Mouse (Mus musculus): ENCODE results near the gene Ebf1. TPM values are rescaled to one million over a fixed set of nuclear protein-coding genes. Genes with fewer than 3 reads are reported as not detected.

Ebf1 gene
- polyA plus RNA-seq, 1 experiment from 2014 or later: 5.0 TPM

GRCm38 (mm10) chr11:44577911-44578310 lies 39.2 kb upstream of the Ebf1 start:
- H3K9me3 ChIP-seq (ENCODE audit: low read length): no peaks in the 10 kb centered on the region
- no peaks in the 10 kb centered on the region for H3K27me3 ChIP-seq (ENCODE audit: insufficient read depth, low read length)
- H3K4me2 ChIP-seq (ENCODE audit: low read depth, low read length): no peak overlapping the region
- ATAC-seq (peak; percentile 19; the same call in 1 of the 2 replicates), DNase-seq (no peak)
- no peak overlapping the region for H3K9ac ChIP-seq (replicated peaks)
- H3K4me1 ChIP-seq (ENCODE audit: insufficient read depth): no peaks in the 10 kb centered on the region
- WGBS (ENCODE audit: insufficient replicate concordance): 67% methylated on average over 9 of the region's 9 CpGs
- H3K27ac ChIP-seq (ENCODE audit: low read depth): no peak overlapping the region
- no peaks in the 10 kb centered on the region for H3K36me3 ChIP-seq (replicated peaks; ENCODE audit: insufficient read depth, low read length)
- no peak for TF ChIP-seq CTCF (IDR thresholded peaks at IDR 0.05; ENCODE audit: low read depth)
- TF ChIP-seq EP300 (IDR thresholded peaks at IDR 0.05; ENCODE audit: low read depth): no peak
- no peak overlapping the region for H3K4me3 ChIP-seq (ENCODE audit: low read depth, low read length)

GRCm38 (mm10) chr11:44581277-44581683 lies 35.8 kb upstream of the Ebf1 start:
- Histone ChIP-seq H3K36me3 (replicated peaks; ENCODE audit: insufficient read depth, low read length) (no peaks in the 10 kb centered on the region), H3K27me3 (ENCODE audit: insufficient read depth, low read length) (no peaks in the 10 kb centered on the region), H3K4me1 (ENCODE audit: insufficient read depth) (no peaks in the 10 kb centered on the region), H3K9ac (replicated peaks) (no peak overlapping the region), H3K9me3 (ENCODE audit: low read length) (no peaks in the 10 kb centered on the region), H3K27ac (ENCODE audit: low read depth) (no peak overlapping the region), H3K4me2 (ENCODE audit: low read depth, low read length) (peak overlapping the region; percentile 29), H3K4me3 (ENCODE audit: low read depth, low read length) (no peak overlapping the region)
- 12% methylated on average over 11 of the region's 11 CpGs for WGBS (ENCODE audit: insufficient replicate concordance)
- peak; percentile 74 for TF ChIP-seq CTCF (IDR thresholded peaks at IDR 0.05; ENCODE audit: low read depth)
- no peak for TF ChIP-seq EP300 (IDR thresholded peaks at IDR 0.05; ENCODE audit: low read depth)
- DNase-seq: peak; percentile 58
- ATAC-seq: peak; percentile 47; the same call in 1 of the 2 replicates

GRCm38 (mm10) chr11:44586047-44586696 lies 30.9 kb upstream of the Ebf1 start:
- H3K27me3 ChIP-seq (ENCODE audit: insufficient read depth, low read length): no peaks in the 10 kb centered on the region
- 17% methylated on average over 3 of the region's 3 CpGs for WGBS (ENCODE audit: insufficient replicate concordance)
- H3K9me3 ChIP-seq (ENCODE audit: low read length): no peaks in the 10 kb centered on the region
- H3K36me3 ChIP-seq (replicated peaks; ENCODE audit: insufficient read depth, low read length): no peaks in the 10 kb centered on the region
- H3K27ac ChIP-seq (ENCODE audit: low read depth): no peak overlapping the region
- DNase-seq: peak; percentile 51
- TF ChIP-seq CTCF (IDR thresholded peaks at IDR 0.05; ENCODE audit: low read depth) (peak; percentile 95), EP300 (IDR thresholded peaks at IDR 0.05; ENCODE audit: low read depth) (no peak)
- no peak overlapping the region for H3K4me3 ChIP-seq (ENCODE audit: low read depth, low read length)
- H3K4me2 ChIP-seq (ENCODE audit: low read depth, low read length): no peak overlapping the region
- H3K4me1 ChIP-seq (ENCODE audit: insufficient read depth): no peaks in the 10 kb centered on the region
- H3K9ac ChIP-seq (replicated peaks): no peak overlapping the region
- ATAC-seq: no peak

DNA sequence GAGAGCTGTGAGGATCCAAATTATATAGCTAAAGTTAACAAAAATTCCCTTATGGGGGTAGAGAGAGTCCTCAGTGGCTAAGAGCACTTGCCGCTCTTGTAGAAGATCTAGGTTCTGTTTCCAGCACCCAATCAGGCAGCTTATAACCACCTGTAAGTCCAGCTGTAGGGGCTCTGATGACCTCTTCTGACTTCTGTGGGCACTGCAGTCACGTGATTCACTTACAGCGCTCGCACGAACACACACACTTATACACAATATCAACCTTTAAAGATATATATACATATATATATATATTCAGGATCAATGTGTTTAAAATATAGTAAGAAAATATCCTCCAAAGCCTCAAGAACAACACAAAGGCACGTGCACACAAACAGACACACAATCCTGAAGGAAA lies 24.1 kb upstream of the Ebf1 start:
- ATAC-seq (no peak), DNase-seq (no peak)
- WGBS (ENCODE audit: insufficient replicate concordance): 82% methylated on average over 6 of the region's 6 CpGs
- no peak overlapping the region for H3K27ac ChIP-seq (ENCODE audit: low read depth)
- no peak overlapping the region for H3K4me3 ChIP-seq (ENCODE audit: low read depth, low read length)
- no peaks in the 10 kb centered on the region for H3K36me3 ChIP-seq (replicated peaks; ENCODE audit: insufficient read depth, low read length)
- no peaks in the 10 kb centered on the region for H3K4me1 ChIP-seq (ENCODE audit: insufficient read depth)
- no peaks in the 10 kb centered on the region for H3K9me3 ChIP-seq (ENCODE audit: low read length)
- H3K9ac ChIP-seq (replicated peaks): no peak overlapping the region
- TF ChIP-seq EP300 (IDR thresholded peaks at IDR 0.05; ENCODE audit: low read depth): no peak
- no peak for TF ChIP-seq CTCF (IDR thresholded peaks at IDR 0.05; ENCODE audit: low read depth)
- H3K4me2 ChIP-seq (ENCODE audit: low read depth, low read length): no peak overlapping the region
- no peaks in the 10 kb centered on the region for H3K27me3 ChIP-seq (ENCODE audit: insufficient read depth, low read length)

GRCm38 (mm10) chr11:44594768-44595167 lies 22.3 kb upstream of the Ebf1 start:
- Histone ChIP-seq H3K27ac (ENCODE audit: low read depth) (no peak overlapping the region), H3K4me3 (ENCODE audit: low read depth, low read length) (no peak overlapping the region), H3K9ac (replicated peaks) (no peak overlapping the region), H3K36me3 (replicated peaks; ENCODE audit: insufficient read depth, low read length) (no peaks in the 10 kb centered on the region), H3K4me1 (ENCODE audit: insufficient read depth) (no peaks in the 10 kb centered on the region), H3K4me2 (ENCODE audit: low read depth, low read length) (no peak overlapping the region), H3K9me3 (ENCODE audit: low read length) (no peaks in the 10 kb centered on the region), H3K27me3 (ENCODE audit: insufficient read depth, low read length) (no peaks in the 10 kb centered on the region)
- TF ChIP-seq EP300 (IDR thresholded peaks at IDR 0.05; ENCODE audit: low read depth) (no peak), CTCF (IDR thresholded peaks at IDR 0.05; ENCODE audit: low read depth) (no peak)
- 81% methylated on average over 3 of the region's 3 CpGs for WGBS (ENCODE audit: insufficient replicate concordance)
- DNase-seq (no peak), ATAC-seq (no peak)

DNA sequence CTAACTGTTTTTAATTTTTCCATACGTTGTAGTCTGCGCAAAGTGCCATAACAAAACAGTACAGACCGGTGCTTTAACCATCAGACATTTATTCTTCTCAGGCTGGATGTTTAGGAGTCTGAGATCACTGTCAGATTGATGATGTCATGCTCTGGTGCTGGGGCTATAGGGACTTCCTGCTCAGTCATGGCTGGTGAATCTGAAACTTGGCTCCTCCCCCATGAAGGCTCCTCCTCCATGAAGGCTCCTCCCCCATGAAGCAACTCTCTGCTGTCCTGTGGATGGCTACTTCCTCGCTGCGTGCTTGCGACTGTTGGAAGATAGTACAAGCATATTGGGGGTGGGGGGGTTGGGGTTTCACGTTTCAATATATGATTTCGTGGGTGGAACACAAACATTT lies 10.2 kb upstream of the Ebf1 start:
- Histone ChIP-seq H3K9me3 (ENCODE audit: low read length) (no peaks in the 10 kb centered on the region), H3K9ac (replicated peaks) (no peak overlapping the region), H3K36me3 (replicated peaks; ENCODE audit: insufficient read depth, low read length) (no peaks in the 10 kb centered on the region), H3K27ac (ENCODE audit: low read depth) (no peak overlapping the region), H3K4me1 (ENCODE audit: insufficient read depth) (peaks cover 6% of the 10 kb centered on the region), H3K27me3 (ENCODE audit: insufficient read depth, low read length) (peaks cover 15% of the 10 kb centered on the region), H3K4me2 (ENCODE audit: low read depth, low read length) (no peak overlapping the region), H3K4me3 (ENCODE audit: low read depth, low read length) (no peak overlapping the region)
- TF ChIP-seq EP300 (IDR thresholded peaks at IDR 0.05; ENCODE audit: low read depth): no peak
- DNase-seq (peak; percentile 40), ATAC-seq (peak; percentile 29; the same call in 1 of the 2 replicates)
- WGBS (ENCODE audit: insufficient replicate concordance): 75% methylated on average over 8 of the region's 8 CpGs
